Mouse (Mus musculus) heart, postnatal 0 days (tissue): ENCODE measurements around the gene Lima1. TPM values are rescaled to one million over a fixed set of nuclear protein-coding genes. Genes with fewer than 3 reads are reported as not detected.

Experiments used
- ATAC-seq: fragments of 200-750 bp; cut with Nextera tagmentation; 2 replicates; pipeline ENCODE4 v1.8.0; 2017; ENCODE audit warnings: low read depth, moderate number of reproducible peaks, moderate library complexity; ENCODE audit not compliant: insufficient read depth
- DNase-seq: peaks from one replicate; pipeline ENCODE4 v3.0.0-alpha.2; 2016; ENCODE audit warnings: low spot score
- H3K27ac ChIP-seq: fragments of 300-500 bp; sonication (generic); 2 replicates; pipeline ENCODE4 v1.5.1; 2014; ENCODE audit warnings: low read depth, mild to moderate bottlenecking
- H3K27me3 ChIP-seq: fragments of 300-500 bp; sonication (generic); 2 replicates; pipeline ENCODE4 v1.6.1; 2014; ENCODE audit warnings: low read length, mixed read lengths; ENCODE audit not compliant: control insufficient read depth, insufficient read depth
- H3K36me3 ChIP-seq: fragments of 300-500 bp; sonication (generic); replicated peaks from 2 replicates; pipeline ENCODE4 v1.6.1; 2014; ENCODE audit warnings: low read length, mixed read lengths; ENCODE audit not compliant: control insufficient read depth, insufficient read depth
- H3K4me1 ChIP-seq: fragments of 300-500 bp; sonication (generic); 2 replicates; pipeline ENCODE4 v1.6.1; 2014; ENCODE audit warnings: antibody characterized with exemption; ENCODE audit not compliant: control insufficient read depth, insufficient read depth
- H3K4me2 ChIP-seq: fragments of 300-500 bp; sonication (generic); 2 replicates; pipeline ENCODE4 v1.6.1; 2014; ENCODE audit warnings: low read depth, mild to moderate bottlenecking, low read length, moderate library complexity
- H3K4me3 ChIP-seq: fragments of 300-500 bp; sonication (generic); 2 replicates; pipeline ENCODE4 v1.5.1; 2014; ENCODE audit warnings: low read depth, low read length
- H3K9ac ChIP-seq: fragments of 300-500 bp; sonication (generic); replicated peaks from 2 replicates; pipeline ENCODE4 v1.6.1; 2014; ENCODE audit warnings: low read depth, low read length, mixed read lengths
- H3K9me3 ChIP-seq: fragments of 300-500 bp; sonication (generic); replicated peaks from 2 replicates; pipeline ENCODE4 v1.6.1; 2016; ENCODE audit warnings: low read length; ENCODE audit not compliant: control insufficient read depth
- CTCF ChIP-seq: IDR thresholded peaks from 2 replicates; pipeline ENCODE4 v1.5.1; 2016; ENCODE audit warnings: antibody characterized with exemption, control low read depth, low read depth
- EP300 ChIP-seq: IDR thresholded peaks from 2 replicates; pipeline ENCODE4 v1.6.1; 2016; ENCODE audit warnings: antibody characterized with exemption, low read depth
- WGBS: fragments of 180-500 bp; shearing (Covaris S2); extraction: QIAGEN DNeasy Blood & Tissue Kit; methylation state at CpG from one replicate; pipeline ENCODE4 v1.1.7; 2014; 5-methylcytosine and 5-hydroxymethylcytosine counted together
- polyA plus RNA-seq: library from polyadenylated mRNA; unstranded; fragments of >200 nt; fragmentation: Nextera tagmentation; extraction: Ambion mirVana; gene quantifications from 2 replicates; pipeline ENCODE4 v1.2.1, GENCODE M21; 2015
- total RNA-seq: library from RNA; depleted of rRNA; stranded (reverse); fragments of >200 nt; gene quantifications from 2 replicates; pipeline ENCODE4 v1.2.3, GENCODE M21; 2014; ENCODE audit warnings: low replicate concordance

Lima1 gene
- total and polyA plus RNA-seq, 2 experiments from 2014 or later, result 12.6 to 12.7 TPM

DNA sequence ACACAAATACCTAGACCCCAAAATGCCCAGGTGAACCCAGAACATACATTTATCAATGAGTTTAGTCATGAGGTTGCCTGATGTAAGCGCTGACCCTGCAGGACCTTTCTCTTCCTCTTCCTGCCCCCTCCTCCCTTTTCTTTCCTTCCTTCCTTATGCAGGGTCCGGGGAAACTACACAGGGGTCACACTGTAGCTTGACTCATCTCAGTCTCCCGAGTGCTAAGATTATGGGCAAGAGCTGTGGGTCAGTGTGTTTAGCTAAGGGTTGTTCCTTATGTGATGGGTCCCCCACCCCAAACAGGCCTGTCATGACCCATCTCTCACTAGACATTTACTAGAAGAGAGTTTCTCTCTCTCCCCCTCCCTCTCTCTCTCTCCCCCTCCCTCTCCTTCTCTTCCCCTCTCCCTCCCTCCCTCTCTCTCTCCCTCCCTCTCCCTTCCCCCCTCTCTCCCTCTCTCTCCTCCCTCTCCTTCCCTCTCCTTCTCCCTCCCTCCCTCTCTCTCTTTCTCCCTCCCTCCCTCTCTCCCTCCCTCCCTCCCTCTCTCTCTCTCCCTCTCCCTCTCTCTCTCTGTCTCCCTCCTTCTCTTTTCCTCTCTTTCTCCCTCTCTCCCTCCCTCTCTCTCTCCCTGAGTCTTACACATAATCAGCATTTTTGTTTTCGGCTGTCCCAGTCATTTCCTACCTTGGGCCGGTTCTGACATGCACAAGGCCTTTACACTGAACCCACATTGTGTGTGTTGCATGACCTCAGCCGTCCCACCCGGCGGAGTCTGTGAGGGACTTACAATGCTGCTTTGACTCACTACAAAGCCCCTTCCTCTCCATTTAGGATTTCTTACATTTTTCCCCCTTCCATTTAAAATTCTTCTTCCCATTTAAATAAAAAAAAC lies 57.7 kb downstream of the Lima1 start:
- H3K4me2 ChIP-seq, result peak overlapping the region; percentile 65
- peak overlapping the region; percentile 54 for H3K4me3 ChIP-seq
- H3K27me3 ChIP-seq, result no peaks in the 10 kb centered on the region
- no peaks in the 10 kb centered on the region for H3K9me3 ChIP-seq
- H3K27ac ChIP-seq, result peak overlapping the region; percentile 87
- H3K36me3 ChIP-seq, result 0 out of 2 replicates have a peak, but pooled peaks cover 10% of the 10 kb centered on the region
- ATAC-seq, result no peak
- TF ChIP-seq CTCF, result 0 out of 2 replicates have a peak, but pooled peaks have one; percentile 2
- TF ChIP-seq EP300, result no peak
- no peaks in the 10 kb centered on the region for H3K4me1 ChIP-seq
- H3K9ac ChIP-seq, result 0 out of 2 replicates have a peak overlapping the region, but pooled peaks have one; percentile 61
- 41% methylated on average over 8 of the region's 8 CpGs for WGBS
- DNase-seq, result no peak

- Histone ChIP-seq H3K4me3 (no peak overlapping the region), H3K27me3 (no peaks in the 10 kb centered on the region), H3K9ac (no peak overlapping the region), H3K27ac (no peak overlapping the region), H3K9me3 (no peaks in the 10 kb centered on the region), H3K4me1 (no peaks in the 10 kb centered on the region), H3K36me3 (0 out of 2 replicates have a peak, but pooled peaks cover 10% of the 10 kb centered on the region), H3K4me2 (no peak overlapping the region)
- WGBS, result 93% methylated on average over 4 of the region's 4 CpGs
- DNase-seq (no peak), ATAC-seq (no peak)
- peak; percentile 13; the same call in 1 of the 2 replicates for TF ChIP-seq CTCF
- TF ChIP-seq EP300, result no peak
These were observed 59.3 kb downstream of the Lima1 start for GRCm38 (mm10) chr15:99815999-99816398.

- Histone ChIP-seq H3K9ac (no peak overlapping the region), H3K36me3 (0 out of 2 replicates have a peak, but pooled peaks cover 10% of the 10 kb centered on the region), H3K4me2 (no peak overlapping the region), H3K4me3 (no peak overlapping the region), H3K27me3 (no peaks in the 10 kb centered on the region), H3K4me1 (no peaks in the 10 kb centered on the region), H3K9me3 (no peaks in the 10 kb centered on the region), H3K27ac (no peak overlapping the region)
- WGBS, result 86% methylated on average over 24 of the region's 24 CpGs
- TF ChIP-seq CTCF, result no peak
- TF ChIP-seq EP300, result no peak
- DNase-seq, result no peak
- no peak for ATAC-seq
These were observed 60.5 kb downstream of the Lima1 start for GRCm38 (mm10) chr15:99814554-99815260.

DNA sequence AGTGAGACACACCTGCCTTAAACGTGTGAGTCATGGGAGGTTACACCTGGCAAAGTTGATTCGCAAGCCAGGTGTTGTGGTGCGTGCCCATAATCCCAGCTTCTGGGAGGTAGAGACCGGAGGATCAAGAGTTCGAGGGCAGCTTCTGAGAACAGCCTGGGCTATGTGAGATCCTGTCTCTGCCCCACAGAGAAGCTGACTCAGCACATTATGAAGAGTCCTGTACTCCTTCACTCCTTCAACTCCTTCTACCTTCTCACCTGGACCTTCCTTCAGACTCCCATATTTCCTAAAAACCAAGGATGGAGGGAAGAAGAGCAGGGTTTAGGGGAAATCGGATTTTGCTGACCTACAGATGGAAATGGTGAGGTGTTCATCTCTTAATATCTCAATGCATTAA lies 61.6 kb downstream of the Lima1 start:
- no peak overlapping the region for H3K4me2 ChIP-seq
- no peaks in the 10 kb centered on the region for H3K4me1 ChIP-seq
- DNase-seq (no peak), ATAC-seq (no peak)
- H3K4me3 ChIP-seq, result no peak overlapping the region
- 95% methylated on average over 6 of the region's 6 CpGs for WGBS
- H3K27ac ChIP-seq, result no peak overlapping the region
- 0 out of 2 replicates have a peak, but pooled peaks cover 10% of the 10 kb centered on the region for H3K36me3 ChIP-seq
- H3K27me3 ChIP-seq, result no peaks in the 10 kb centered on the region
- no peak for TF ChIP-seq CTCF
- TF ChIP-seq EP300, result no peak
- H3K9ac ChIP-seq, result no peak overlapping the region
- no peaks in the 10 kb centered on the region for H3K9me3 ChIP-seq

GRCm38 (mm10) chr15:99812097-99812496 lies 63.2 kb downstream of the Lima1 start:
- Histone ChIP-seq H3K4me1 (0 out of 2 replicates have a peak, but pooled peaks cover 5% of the 10 kb centered on the region), H3K27ac (no peak overlapping the region), H3K4me2 (no peak overlapping the region), H3K27me3 (no peaks in the 10 kb centered on the region), H3K36me3 (0 out of 2 replicates have a peak, but pooled peaks cover 10% of the 10 kb centered on the region), H3K9me3 (no peaks in the 10 kb centered on the region), H3K9ac (no peak overlapping the region), H3K4me3 (no peak overlapping the region)
- ATAC-seq, result no peak
- WGBS, result 71% methylated on average over 7 of the region's 7 CpGs
- no peak for TF ChIP-seq CTCF
- no peak for TF ChIP-seq EP300
- no peak for DNase-seq
